Mouse (Mus musculus): ENCODE measurements at regions not wholly inside any gene's neighbourhood (a gene's known extent, or its start where the extent isn't known, plus 50 kb on each side); places are given as distances from the start of the nearest gene placed in this dataset.
A peak's percentile ranks its signal among the peaks of the same experiment; 100 is the strongest.

- DNase-seq (ENCODE audit: low read depth), result peak; percentile 32
Observed at GRCm38 (mm10) chr1:35715931-35716330, 352.3 kb upstream of the Hs6st1 start.

DNA sequence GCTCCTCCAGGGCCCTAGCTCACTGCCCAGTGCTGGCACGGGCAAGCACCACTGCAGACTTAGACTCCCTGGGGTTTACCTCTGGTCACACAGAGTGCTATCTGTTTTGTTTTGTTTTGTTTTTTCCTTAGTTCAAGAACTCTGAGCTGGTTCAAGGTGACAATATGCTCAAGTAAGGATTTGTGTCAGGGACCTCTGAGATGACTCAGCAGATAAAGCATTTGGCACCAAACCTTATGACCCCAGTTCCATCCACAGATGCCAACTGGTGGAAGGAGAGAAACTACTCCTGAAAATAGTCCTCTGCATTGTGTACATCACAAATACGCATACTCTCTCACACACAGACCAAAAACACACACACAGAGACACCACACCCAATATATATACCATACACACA, 351.0 kb upstream of the Hs6st1 start:
- no peak for DNase-seq (ENCODE audit: low read depth)

- no peak for DNase-seq (ENCODE audit: low read depth)
Observed at GRCm38 (mm10) chr1:35717659-35718058, 350.5 kb upstream of the Hs6st1 start.

DNA sequence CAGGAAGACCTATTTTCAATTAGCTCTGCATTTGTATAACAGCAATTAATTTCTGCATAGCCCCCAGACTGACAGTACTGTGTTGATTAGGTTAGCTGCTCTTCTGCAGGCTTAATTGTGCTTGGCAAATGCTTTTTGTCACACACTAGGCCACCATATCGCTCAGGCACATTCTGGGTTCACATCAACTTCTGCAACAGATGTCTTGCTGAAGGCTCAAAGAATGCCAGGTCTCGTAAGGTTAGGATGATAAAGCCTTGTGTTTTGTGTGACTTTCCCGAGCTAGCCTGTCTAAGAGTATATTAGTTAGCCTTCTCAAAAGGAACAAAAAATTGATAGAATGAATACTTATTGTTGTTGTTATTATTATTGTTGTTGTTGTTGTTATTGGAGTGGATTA, 348.1 kb upstream of the Hs6st1 start:
- no peak for DNase-seq (ENCODE audit: low read depth)

GRCm38 (mm10) chr1:35724366-35724900, 343.8 kb upstream of the Hs6st1 start:
- no peak for DNase-seq (ENCODE audit: low read depth)

DNA sequence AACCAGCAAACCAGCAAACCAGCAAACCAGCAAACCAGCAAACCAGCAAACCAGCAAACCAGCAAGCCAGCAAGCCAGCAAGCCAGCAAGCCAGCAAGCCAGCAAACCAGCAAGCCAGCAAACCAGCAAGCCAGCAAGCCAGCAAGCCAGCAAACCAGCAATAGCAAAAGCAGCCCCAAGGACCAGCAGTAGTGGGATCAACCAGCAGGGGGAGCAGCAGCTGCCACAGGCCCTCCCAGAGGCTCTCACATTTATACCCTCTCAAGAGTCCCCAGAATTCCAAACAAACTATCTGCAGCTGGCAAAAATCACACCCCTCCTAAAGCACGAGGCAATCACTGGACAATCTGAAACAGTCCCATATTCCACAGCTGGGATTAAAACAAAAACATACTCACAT, 341.6 kb upstream of the Hs6st1 start:
- peak; percentile 63 for DNase-seq (ENCODE audit: low read depth)

DNA sequence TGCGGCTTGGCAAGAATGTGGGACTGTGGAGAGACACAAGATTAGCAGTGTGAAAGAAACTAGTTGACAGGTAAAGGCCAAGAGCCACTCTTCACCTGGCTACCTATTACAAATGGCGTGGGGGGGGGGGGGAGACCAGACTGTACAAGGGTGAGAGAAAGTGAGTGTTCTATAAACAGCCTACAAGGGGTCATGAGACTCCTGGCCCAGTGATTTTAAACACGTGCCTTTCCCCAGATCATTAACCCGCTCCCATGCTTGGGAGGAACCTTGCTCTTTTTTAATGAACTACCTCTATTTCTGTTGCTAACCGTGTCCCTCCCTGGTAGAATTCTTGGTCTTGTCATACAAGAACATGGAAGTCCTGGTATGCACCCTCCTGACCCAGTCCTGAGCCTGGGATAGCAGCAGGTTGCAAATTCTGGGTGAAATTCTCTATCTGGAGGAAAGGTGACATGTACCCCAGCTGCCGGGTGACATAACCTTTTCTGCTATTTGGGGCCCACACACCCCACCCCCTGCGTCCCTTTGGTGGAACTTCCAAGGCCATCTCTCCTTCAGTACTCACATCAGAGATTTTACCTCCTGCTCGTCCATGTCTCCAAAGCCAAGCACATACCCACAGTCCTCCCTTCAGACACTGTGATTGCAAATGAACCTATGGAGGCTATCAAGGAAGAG, 340.8 kb upstream of the Hs6st1 start:
- DNase-seq (ENCODE audit: low read depth), result no peak

DNA sequence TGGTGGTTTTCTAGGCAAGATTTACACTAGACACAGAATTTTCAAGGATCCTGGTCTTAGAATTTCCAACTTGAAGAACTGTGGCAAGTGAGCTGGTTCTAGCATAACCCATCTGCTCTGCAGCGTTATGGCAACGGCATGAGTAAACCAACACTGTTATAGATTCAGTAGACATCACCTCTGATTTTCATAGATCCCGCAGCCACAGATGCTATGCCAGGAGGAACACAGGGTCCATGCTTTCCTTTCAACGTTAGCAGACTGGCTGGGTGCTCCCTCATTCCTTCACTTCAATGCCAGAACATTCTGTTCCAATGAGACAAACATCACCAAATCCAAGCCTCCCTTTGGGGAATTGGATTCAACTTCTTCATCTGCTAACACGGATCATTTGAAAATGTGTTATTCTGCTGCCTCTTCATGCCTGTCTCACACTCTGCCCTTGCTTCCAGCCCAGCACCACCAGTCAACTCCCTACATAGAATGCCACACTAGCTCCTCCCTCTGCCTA, 338.4 kb upstream of the Hs6st1 start:
- no peak for DNase-seq (ENCODE audit: low read depth)

- no peak for DNase-seq (ENCODE audit: low read depth)
Observed at GRCm38 (mm10) chr1:35730309-35730708, 337.9 kb upstream of the Hs6st1 start.

GRCm38 (mm10) chr1:35736247-35736646, 332.0 kb upstream of the Hs6st1 start:
- no peak for DNase-seq (ENCODE audit: low read depth)

DNA sequence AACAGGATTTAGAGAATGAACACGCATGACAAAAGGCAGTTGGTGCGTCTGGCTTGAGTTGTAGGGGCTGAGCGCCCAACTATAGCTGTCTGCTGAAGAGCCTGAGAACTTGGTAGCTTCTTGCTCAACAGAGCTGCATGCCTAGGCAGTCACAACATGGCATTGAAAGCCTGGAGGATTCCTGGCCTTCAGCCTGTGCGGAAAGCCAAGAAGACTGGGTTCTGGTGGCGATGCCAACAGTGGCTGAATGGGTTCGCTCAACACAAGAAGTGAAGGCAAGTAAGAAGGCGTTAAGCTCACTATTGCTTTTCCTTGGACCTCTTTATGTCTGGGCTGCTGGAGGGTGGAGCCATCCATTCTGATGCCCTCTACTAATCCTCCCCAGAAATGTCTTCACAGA, 318.6 kb upstream of the Hs6st1 start:
- DNase-seq (ENCODE audit: low read depth), result no peak

- no peak for DNase-seq (ENCODE audit: low read depth)
Observed at GRCm38 (mm10) chr1:35750092-35750521, 318.1 kb upstream of the Hs6st1 start.

DNA sequence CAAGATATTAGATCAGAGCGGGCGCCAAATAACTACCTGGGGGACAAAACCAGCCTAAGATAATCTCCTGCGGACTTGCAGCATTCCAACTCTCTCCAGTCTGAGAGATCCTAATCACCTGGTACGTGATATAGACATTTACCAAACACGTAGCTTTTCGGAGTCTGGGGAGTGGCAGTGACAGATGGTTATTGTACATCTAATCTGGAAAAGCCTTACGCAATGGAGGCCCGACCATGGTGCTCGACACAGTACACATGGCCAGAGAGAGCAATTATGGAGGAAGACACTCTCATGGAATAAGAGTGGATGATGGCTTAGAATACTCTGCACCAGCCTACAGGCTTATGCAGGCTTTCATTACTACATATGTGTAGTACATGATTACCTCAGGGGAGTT, 315.6 kb upstream of the Hs6st1 start:
- DNase-seq (ENCODE audit: low read depth), result no peak

- no peak for DNase-seq (ENCODE audit: low read depth)
Observed at GRCm38 (mm10) chr1:35754170-35754569, 314.0 kb upstream of the Hs6st1 start.

DNA sequence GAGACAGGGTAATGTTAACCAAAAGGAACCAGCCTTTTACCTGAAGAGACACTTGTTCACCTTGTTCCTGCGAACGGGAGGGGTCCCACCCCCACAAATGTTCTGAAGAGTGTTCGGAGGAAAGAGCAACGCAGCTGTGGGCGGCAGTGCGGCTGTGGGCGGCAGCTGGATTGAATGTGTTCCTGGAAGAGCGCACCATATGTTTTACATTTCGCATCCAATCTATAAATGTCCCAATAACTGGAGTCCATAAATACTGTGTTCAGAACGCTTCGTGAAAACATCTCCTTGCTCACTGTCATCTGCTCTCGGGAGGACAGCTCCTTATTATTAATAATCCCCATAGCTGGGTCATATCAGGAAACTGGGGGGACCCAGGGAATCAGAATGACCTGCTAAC, 309.2 kb upstream of the Hs6st1 start:
- DNase-seq (ENCODE audit: low read depth), result no peak

GRCm38 (mm10) chr1:35759600-35759999, 308.6 kb upstream of the Hs6st1 start:
- DNase-seq (ENCODE audit: low read depth), result no peak

- no peak for DNase-seq (ENCODE audit: low read depth)
Observed at GRCm38 (mm10) chr1:35763051-35763450, 305.1 kb upstream of the Hs6st1 start.

DNA sequence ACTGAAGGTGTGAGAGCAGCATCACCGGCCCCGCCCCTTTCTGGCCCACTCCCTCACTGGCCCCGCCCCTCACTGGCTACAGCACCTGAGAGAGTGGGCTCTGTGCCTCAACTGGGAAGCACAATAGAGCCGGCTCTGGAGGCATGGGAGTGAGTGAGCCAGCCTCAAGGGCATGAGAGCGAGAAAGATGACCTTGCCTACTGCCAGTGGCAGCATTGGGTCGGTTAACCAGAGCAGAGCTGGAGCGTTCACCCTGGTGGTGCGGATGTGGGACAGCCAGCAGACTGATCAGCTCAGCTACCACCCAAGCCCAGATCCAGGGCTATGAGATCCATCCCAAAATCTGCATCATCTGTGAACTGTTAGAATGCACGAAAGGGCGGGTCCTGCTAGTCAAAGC, 304.7 kb upstream of the Hs6st1 start:
- no peak for DNase-seq (ENCODE audit: low read depth)

- DNase-seq (ENCODE audit: low read depth), result no peak
Observed at GRCm38 (mm10) chr1:35764068-35764467, 304.1 kb upstream of the Hs6st1 start.

DNA sequence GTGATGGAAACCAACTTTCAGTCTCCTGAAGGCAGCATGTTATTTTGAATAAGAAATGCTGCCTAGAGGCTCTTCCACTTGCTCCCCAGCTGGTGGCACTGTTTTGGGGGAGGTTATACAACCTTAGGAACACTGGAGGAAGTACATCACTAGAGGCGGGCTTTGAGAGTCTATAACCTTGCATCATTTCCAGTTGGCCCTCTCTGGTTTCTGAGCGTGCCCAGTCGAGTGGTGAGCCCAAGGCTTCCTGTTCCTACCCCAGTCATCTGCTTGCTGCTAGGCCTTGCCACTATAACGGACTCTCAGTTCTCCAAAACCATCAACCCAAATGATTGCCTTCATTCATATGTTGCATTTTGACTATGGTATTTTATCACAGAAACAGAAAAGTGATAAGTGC, 302.5 kb upstream of the Hs6st1 start:
- peak; percentile 19 for DNase-seq (ENCODE audit: low read depth)

- no peak for DNase-seq (ENCODE audit: low read depth)
Observed at GRCm38 (mm10) chr1:35766271-35766670, 301.9 kb upstream of the Hs6st1 start.

DNA sequence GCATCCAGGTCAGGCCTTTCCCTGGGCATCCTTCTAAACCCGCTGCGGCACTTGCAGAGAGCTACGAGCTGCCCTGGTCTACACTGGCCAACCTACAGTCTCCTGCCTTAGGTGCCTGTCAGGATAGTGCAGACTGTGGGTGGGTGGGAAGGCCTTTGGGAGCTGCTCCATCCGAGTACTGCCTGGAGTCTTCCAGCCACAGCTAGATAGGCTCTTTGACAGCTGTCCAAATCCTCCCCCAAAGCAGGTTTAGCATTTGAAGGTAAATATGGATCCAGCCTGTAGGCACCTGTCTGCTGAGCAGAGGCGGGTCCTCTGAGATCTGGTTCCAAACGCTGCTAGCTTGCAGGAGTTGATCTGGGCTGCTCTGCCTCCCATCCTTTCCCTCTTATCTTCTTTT, 295.6 kb upstream of the Hs6st1 start:
- no peak for DNase-seq (ENCODE audit: low read depth)

DNA sequence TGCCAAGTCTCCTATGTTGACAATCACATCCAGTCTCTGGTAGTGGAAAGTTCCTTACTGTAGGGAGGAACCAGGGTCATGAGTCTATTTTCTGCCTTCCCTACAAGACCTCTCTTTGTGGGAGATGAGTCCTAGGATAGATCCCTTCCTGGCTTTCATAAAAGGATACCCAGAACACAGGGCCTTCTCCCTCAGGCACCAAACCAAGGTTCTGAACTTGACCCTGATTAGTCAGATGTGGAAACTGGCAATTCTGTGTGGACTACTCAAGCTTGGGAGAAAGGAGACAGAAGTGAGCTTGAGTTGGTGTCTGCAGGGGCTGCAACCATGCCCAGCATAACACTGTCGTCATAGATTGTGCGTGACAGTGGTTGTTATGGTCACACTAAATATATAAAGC, 293.6 kb upstream of the Hs6st1 start:
- DNase-seq (ENCODE audit: low read depth), result no peak

DNA sequence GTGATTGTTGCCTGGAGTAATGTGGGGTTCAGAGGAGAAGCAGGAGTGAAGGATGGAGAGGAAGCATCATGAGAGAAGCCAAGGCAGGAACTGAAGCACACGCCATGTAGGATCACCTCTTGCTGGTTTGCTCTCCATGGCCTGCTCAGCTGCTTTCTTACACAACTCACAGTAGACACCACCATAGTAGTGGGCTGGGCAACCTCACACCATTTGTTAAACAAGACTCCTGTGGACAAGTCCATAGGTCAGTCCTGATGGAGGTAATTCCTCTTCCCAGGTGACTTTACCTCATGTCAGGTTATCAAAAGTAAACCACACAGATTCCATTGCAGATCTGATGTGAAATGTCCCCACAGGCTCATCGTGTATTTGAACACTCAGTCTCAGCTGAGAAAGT, 285.5 kb upstream of the Hs6st1 start:
- no peak for DNase-seq (ENCODE audit: low read depth)
